Mouse (Mus musculus) lung, adult 2 months (tissue): ENCODE results near the gene 3110001I22Rik.

ENCODE experiments used
- CTCF ChIP-seq: fragments of 200-500 bp; IDR thresholded peaks from 2 replicates; pipeline ENCODE4 v1.5.1; 2011; ENCODE audit warnings: mild to moderate bottlenecking, low read length, control low read depth; ENCODE audit not compliant: insufficient read depth
- POLR2A ChIP-seq: fragments of 200-500 bp; IDR thresholded peaks from 2 replicates; pipeline ENCODE4 v1.6.1; 2011; ENCODE audit warnings: low read depth, mild to moderate bottlenecking, control low read depth, low read length, borderline replicate concordance; ENCODE audit errors: extremely low read depth

DNA sequence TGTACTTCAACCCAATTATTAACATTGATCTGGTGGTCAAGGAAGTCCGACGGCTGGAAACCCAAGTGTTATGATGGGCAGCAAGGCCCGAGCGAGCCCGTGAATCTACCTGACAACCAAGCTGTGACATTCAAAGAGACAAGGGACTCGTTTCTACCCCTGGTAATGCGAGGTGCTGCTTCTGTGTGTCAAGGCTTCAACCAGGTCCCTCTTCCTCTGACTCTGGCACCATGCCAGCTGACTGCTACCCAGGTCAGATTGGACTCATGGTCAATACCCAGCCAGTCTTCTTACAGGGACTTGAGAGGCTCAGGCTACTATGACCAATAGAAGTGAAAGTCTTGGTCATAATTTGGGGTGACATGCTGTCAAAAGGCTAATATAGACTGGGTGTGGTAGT lies 30.5 kb downstream of the 3110001I22Rik start:
- TF ChIP-seq POLR2A (no peak), CTCF (no peak)
